Mouse (Mus musculus) thymus, postnatal 4 days (tissue): ENCODE results near the gene Crp.

Experiments used
- DNase-seq: peaks from one replicate; pipeline ENCODE4 v3.0.0; 2021

Gene Crp

DNA sequence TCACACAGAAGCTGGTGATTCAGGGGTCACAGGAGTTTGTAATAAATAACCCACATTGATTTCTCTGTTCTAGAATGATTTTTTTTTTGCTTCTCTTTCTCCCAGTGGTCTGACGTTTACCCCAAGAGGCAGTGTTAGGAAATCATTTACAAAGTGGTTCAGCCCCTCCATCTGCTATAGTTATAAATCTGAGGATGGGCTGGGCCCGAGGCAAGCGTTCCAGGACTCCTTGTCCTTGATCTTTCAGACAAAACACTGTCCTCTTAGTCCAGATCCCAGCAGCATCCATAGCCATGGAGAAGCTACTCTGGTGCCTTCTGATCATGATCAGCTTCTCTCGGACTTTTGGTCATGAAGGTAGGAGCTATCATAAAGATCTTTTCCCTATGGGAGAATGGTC, at the start of gene Crp:
Crp (plus strand) TSS at position 212 of the 400 bp plus-strand sequence.
- DNase-seq: no peak

DNA sequence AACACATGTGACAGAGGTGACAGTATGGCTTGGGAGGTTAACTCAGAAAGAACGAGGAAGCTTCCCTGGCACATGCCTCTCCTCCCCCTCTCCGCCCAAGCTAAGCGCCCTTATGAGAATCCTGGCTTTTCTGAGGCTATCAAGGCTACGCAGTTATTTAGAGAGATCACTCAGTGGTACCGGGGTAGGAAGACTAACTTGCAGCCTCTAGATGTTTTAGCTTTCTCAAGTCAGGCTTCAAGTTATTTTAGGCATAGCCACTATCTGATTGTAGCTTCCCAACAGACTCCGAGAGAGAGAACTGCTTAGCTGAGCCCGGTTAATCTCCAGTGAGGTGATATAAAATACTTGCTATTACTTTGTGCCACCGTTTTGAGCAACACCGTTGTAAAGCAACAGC, 48.5 kb upstream of the Crp start:
- no peak for DNase-seq

DNA sequence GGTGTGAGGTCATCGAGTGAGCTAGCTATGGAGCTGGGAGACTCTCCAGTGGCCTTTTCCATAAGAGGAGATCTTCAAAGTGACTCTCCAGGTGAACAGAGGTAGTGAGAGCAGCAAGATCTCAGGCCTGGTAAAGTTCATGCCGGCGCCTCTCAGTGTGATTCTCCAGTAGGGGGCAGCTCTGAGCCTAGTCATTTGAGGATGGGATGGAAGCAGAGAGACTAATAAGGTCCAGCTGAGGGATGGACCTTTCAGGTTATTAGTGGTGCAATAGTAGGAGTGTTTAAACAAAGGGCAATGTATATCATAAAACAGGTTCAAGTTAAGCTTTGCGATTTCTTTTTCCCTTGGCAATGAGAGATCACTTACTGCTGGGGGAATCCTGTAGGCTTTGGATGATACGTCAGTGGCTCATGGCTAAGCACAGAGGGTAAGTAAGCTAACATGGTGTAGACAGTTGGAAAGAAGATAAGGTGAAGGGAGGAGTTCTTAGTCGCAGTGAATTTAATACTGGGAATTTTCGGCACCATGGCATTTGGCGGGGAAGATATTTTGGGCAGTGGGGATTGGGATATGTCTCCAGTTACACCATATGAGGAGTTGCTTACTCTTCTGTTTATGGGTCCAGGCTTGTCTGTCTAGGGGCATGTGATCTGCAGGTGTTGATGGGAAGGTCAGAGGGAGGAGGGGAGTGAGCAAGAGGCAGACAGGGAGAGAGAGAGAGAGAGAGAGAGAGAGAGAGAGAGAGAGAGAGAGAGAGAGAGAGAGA, 47.2 kb upstream of the Crp start:
- DNase-seq: peak; percentile 33

DNA sequence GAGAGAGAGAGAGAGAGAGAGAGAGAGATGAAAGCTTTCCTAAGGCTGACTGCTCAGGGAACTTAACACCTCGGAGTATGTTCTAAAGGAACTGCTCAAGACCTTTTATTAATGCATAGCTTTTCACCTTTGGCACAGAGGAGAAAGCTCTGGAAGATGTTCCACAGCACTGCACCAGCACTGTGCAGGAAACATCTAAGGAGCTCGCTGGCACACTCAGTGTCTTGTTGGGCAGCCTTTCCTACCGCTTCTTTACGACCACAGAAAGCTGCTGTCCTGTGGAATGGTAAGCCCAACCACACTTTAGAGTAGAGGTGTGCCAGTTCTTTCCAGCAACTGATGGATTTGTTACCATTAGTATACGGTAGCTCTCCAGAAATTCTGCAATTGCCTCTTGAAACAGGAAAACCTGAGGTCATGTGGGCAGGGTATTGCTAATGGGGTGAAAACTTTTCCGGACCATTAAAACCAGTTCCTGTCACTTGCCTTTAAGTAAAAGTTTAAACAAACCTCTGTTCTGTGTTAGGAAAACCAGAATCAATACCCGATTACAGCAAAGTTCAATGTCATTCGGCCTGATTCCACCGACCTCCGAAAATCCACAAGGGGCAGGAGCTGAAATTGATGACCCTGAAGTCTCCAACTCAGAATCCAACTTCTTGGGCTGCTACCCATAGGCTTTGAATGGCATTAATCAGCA, 46.4 kb upstream of the Crp start:
- no peak for DNase-seq

DNA sequence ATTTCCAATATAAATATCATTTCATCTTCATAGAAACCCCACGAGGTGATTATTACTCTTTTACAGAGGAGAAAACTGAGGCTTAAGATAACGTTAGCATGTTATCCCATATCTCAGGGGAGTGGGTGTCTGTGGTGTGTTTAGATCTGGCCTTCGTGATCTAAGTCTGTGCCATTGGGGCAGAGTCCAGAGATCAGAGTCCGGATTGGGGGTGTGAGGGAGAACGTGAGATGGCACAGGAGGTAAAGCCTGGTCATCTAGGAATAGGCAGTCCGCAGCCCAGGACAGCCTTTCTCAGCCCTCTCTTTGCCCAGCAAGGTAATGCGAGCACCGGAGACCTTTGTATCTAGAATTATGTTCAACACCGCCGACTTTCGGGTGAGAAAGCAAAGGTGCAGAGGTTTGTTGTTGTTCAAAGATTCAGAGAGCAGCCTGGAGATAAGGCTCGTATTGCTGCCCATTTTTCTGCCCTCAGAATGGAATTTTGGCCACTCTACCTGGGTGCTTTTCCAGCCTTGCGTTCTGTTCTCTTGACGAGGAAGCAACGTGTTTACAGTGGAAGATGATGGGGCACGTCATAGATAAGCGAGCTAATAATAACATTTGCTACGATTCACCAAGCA, 45.7 kb upstream of the Crp start:
- no peak for DNase-seq

DNA sequence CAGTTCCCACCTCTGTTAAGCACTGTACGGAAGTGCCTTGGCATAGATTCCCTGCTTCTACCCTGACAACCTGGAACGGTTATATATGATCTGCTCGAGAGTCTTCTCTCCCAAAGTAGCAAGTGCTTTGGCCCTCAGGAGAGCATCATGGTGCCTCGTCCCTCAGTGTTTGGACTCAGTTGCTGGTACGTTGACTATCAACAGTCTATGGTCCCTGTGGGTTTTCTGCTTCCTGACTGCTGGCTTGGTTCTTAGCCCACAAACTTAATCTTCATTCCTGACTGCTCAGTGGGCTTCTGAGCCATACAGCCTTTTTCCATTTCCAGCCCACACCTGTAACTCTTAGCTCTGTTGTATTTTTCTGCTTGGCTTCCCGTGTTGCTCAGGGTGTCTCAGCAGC, 44.0 kb upstream of the Crp start:
- no peak for DNase-seq

DNA sequence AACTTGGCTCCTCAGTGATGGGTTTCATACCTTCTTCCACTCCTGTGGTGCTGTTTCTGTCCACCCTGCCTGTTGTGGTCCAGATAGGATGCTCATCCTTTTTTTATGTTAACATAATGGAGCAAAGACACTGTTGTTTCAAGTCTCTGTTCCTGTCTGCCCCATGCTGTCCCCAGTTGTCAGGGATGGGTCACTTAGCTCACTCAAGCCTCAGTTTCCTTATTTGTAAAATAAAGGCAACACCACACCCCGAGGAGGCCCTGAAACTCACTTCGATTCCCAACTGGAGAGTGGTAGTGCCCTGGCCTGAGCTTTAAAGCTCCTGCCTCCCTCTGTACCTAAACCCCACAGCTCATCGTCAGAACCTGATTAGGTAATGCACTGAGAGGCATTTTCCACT, 40.6 kb upstream of the Crp start:
- DNase-seq: no peak

DNA sequence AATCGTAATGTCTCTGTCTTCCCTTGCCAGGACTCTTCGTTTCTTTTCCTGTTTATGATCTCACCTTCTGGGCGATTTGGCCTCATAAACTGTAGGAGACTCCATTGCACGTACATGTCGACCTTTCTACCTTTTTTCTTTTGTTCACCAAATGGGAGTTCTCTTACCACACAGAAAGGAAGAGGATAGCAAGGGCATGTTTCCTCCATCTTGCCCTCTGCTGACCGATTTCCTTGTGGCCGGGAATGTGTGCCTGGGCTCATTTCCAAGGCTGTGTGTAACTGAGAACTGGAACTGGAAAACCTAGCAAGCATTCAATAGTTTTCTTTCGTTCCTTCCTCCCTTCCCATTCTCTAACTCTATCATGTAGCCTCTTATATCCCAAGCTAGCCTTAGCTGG, 38.2 kb upstream of the Crp start:
- DNase-seq: no peak

DNA sequence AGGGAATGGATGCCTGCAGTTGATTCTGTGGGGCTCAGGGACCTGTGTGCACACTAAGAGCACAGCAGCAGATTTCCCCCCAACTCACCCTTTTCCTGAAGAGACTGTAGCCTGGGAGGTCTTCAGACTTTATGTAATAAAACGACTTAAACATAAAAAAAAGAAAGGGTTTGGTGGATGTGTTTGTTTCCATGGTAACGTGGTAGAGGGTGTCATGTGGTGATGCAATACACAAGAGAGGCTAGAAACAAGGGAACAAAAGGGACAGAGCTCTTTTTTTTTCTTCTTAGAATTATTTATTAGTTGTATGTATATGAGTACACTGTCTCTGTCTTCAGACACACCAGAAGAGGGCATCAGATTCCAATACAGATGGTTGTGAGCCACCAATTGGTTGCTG, 32.4 kb upstream of the Crp start:
- no peak for DNase-seq

DNA sequence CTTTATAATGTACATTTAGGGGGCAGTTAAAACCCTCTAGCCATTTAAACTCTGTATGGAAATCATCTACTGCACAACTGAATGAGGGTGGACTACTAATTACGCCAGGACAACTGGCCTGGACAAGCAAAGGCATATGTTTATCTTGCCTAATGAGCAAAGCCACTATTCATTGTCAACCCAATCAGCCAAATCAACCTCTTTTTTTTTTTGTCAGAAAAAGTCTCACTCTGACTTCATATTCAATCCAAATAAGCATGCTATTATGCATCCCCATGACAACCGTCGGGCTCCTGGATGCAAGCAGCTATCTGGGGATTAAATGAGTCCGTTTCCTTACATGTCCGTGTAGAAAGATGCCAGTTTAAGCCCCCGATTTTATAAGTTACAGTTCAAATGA, 30.3 kb upstream of the Crp start:
- DNase-seq: no peak

DNA sequence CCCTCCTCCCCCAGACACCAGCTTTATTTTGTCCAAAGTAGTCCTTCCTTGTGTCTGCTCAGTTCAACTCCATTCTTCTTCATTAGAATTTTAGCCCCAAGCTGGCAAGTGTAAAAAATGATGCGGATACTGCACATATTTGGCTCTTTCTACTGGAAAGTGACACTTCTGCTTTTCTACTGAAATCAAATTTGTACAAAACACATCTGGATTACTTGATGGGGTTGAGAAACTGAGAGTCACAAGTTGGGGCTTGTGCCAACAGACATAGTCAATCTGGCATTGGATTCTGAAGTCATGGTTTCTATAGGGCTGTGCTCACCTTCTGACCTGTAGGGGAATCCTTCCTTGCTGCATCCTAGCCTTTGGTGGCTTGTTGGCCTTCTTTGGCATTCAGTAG, 27.1 kb upstream of the Crp start:
- DNase-seq: no peak

DNA sequence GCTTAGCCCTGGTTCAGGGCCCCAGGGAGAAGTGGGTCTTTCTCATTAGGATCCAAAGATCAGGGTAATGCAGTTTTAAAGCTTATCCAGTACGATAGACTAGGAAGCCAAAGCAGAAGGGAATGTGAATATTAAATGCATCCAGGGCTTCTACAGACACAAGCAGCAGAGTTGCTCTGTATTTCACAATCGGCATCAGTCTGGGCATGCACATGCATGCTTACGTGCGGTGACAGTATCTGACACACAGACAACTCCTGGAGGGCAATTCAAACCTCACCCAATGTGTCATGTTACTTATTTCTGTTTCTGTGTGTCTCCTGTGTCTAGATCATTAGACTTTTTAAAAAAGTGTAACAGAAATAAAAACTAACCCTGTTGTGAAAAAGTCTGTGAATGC, 17.1 kb upstream of the Crp start:
- no peak for DNase-seq

DNA sequence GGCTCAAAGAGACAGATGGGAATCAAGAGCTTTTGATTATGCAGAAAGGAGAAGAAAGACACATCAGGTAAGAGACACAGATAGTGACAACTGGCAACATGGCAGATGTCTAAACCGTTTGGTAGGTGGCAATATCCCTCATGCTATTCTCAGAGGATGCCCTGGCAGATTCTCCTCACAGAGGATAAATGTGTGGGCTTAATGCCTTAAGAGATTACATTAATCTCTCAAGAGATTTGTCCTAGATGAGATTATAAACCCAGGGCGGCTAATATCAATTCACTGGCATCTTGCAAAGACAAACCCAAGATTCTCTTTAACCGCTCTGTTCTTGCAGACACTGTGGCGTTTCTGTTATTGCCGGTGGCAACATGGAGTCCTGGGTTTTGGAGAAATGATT, 14.3 kb upstream of the Crp start:
- no peak for DNase-seq

DNA sequence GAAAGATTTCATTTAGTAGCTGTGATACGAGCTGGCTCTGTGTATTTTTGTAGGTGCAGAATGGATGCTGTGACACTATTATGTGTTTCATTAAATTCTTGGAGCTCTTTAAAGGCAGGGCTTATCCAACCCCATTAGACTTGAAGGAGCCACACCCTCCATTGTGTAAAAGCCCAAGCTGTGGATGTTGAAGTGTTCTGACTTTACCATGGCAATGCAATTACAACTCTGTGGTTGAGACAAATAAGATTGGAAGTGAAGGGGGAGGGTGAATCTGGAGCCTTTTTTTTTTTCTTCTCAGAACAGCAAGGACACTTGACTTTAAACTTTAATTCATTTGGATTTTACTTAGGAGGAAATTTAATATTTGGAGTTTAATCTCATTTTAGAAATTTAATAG, 13.9 kb upstream of the Crp start:
- DNase-seq: no peak

DNA sequence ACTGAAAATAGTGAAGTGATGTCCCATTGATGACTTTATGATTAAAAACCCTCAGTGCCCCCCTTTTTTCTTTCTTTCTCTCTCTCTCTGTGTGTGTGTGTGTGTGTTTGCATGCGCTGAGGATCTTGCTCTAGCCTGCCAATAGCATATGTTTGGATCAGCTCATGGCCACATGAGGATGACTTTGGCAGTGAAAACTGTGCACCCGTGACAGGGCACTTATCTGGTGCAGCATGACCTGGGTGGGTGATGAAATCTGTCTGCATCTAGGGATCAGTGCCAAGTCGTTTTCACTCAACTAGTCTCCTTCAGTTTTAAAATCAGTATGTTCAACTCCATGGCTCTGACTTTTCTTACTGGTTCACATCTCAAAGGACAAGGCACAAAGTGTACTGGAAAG, 12.7 kb upstream of the Crp start:
- no peak for DNase-seq

DNA sequence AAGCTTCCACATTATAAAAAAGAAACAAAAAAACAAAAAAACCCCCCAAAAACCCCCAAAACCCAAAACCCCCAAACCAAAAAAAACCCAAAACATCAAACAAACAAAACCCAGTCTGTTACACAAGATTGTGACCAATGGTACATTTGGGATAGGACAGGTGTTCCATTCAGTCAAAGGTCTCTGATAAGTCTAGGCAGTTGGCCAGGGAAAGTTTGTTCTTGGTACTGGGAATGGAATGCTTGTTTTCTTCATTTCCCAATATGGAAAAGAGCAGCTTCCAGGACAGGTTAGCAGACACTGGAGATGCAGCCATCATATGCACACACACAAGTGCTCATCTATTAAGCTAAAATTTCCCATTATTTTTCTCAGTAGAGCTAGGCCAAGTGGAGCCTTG, 433 bp upstream of the Crp start:
- no peak for DNase-seq

DNA sequence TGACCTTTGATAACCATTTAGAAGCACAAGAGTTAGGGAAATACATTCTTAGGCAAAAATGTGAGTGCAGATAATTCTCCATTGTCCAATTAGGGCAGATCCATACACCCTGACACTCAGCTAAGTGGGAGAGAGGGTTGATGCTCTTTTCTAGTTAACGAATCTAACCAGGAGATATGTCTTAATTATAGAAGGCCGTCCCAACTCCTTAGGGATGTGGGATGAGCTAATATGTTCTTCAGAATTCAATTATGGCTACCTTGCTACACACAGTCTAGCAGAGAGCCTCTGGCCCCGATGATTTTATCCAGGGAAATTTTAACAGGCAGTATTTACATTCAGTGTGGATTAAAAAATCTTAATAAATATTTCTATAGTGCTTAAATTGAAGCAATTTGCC, 3.0 kb downstream of the Crp start:
- no peak for DNase-seq

DNA sequence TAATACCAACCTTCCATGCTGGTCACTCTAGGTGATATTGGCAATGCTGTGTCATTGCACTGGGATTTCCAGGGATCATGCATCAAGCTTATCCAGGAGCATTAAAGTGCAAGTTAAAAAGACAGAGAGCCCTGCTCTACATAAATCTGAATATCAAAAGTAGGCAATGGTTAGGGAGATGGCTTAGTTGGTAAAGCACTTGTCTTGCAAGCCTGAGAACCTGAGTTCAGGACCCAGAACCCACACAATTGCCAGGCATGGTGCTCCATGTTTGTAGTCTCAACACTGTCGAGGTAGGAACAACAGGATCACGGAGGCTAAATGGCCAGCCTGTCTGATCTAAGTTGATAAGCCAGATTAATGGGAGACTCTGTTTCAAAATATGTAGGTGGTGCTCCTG, 3.5 kb downstream of the Crp start:
- no peak for DNase-seq

DNA sequence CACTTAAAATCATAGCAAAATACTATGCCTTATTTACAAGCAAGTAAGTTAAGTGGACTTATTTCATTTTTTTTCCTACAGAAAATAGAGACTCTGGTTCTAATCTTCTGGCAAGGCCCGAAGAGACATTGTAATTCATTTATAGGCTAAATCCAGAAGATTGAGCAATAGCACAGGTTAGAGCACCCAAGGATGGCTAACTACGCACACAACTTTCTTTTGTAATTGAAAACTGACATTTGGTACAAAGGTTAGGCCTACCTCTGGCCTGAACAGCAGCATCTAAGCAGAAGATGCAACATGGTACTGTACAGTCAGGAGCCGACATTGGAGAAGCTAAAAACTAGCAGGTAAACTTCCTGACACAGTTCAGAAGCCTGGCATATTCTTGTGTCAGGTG, 4.0 kb downstream of the Crp start:
- DNase-seq: no peak

DNA sequence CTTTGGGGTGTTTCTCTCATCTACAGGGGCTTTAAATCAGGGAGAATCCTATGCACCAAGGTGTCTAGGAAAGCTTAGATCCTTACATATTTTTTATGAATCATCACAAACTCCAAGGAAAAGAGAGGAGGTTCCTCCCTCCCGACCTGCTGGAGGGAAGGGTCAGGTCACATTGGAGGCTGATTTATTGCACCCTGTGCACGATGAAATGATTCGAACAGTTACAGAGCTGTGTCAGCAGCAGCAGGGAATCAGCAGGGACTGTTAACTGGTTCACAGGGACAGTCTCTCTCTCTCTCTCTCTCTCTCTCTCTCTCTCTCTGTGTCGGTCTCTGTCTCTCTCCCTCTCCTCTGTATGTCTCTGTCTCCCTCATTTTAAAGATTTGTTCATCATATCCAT, 6.9 kb downstream of the Crp start:
- DNase-seq: no peak

DNA sequence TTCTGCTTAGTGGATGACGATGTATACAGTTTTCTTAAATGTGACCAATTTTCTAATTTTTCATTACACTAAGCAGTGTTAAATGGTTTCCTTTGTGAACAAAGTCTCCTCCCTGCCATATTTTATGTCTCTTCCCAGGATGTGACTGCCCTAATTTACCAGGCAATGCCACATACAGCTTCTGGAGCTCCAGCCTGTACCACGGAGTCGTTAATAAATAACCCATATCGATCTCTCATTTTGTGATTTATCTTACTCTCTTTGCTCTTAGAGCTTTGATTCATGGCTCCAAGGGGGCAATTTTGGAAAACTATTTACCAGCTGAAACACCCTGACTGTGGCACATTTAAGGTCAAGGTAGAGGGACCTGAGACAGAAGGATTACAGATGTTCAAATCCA, 8.4 kb downstream of the Crp start:
- DNase-seq: no peak

DNA sequence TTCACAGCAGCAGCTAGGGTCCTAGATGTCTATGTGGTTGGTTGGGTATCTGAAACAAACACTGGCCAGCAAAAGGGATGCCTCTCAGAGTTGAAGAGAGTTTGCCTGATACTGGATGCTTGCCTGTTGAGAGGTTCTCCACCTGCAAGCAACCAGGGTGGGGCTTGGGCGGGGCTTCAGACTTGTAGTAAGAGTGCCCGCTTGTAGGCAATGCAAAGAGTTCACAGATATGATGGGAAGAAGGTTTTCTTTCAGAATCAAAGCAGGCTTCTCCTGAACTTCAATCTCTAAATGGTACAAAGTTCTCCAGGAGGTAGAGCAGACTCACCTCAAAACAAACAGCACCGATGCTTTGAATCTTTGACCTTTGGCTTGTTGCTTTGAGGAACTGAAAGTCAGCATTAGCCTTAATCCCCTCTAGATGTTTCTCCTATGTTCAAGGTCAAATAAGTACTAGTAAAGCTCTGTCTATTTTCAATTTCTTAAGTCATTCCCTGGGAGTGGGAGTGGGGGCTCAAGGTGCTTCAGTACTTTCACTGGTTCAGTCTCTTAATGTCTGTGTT, 12.0 kb downstream of the Crp start:
- no peak for DNase-seq

DNA sequence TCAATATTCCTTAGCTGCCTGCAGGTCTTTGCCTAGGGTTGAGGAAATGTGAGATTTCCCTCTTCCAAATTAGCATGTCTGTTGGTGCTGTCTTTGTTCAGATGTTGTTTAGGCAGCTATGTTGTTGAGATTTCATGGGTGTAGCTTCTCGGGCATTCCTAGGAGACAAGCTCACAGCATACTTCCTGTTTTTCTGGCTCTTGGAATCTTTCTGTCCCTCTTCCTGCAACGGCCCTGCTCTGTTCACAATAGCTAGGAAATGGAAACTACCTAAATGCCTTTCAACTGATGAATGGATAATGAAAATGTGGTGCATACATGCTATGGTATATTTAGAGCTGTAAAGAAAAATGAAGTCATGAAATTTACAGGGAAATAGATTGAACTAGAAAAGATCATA, 13.5 kb downstream of the Crp start:
- no peak for DNase-seq

DNA sequence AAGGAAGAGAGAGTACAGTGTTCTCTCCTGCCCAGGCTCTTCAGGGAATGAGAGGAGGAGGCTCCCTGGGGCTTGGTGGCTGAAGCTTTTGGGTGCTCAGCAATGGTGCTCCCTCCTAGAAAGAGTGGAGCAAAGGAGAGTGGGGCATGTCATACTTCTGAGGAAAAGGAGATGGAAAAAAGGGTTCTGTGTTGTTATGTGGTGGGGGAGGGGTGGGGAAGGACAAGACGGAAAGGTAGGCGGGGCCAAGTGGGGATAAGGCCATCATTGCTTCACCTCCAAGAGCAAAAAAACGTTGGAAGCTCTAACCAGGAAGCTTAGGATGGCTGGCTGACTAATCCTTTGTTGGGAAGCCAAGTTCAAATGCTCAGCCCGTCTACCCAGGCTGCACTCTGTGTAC, 14.1 kb downstream of the Crp start:
- DNase-seq: no peak
